Mouse (Mus musculus): ENCODE data around the gene Rasl10a. TPM values are rescaled to one million over a fixed set of nuclear protein-coding genes. Genes with fewer than 3 reads are reported as not detected.

Gene Rasl10a
- polyA plus RNA-seq, 1 experiment from 2014 or later, result 0.25 TPM

- H3K27ac ChIP-seq (replicated peaks), result no peak overlapping the region
- no peak overlapping the region for H3K4me2 ChIP-seq
- H3K4me3 ChIP-seq (replicated peaks), result no peak overlapping the region
- H3K9ac ChIP-seq, result no peak overlapping the region
- H3K9me3 ChIP-seq (replicated peaks), result no peaks in the 10 kb centered on the region
- no peaks in the 10 kb centered on the region for H3K27me3 ChIP-seq
- H3K4me1 ChIP-seq (replicated peaks), result no peaks in the 10 kb centered on the region
- 87% methylated on average over 10 of the region's 10 CpGs for WGBS (ENCODE audit: insufficient replicate concordance)
- no peak for ATAC-seq (ENCODE audit: insufficient read depth)
- H3K36me3 ChIP-seq (replicated peaks), result peaks cover 100% of the 10 kb centered on the region
These were observed 25.2 kb upstream of the Rasl10a start for GRCm38 (mm10) chr11:5032706-5033105.

- 74% methylated on average over 3 of the region's 3 CpGs for WGBS (ENCODE audit: insufficient replicate concordance)
- Histone ChIP-seq H3K9ac (no peak overlapping the region), H3K27ac (replicated peaks) (no peak overlapping the region), H3K27me3 (no peaks in the 10 kb centered on the region), H3K4me3 (replicated peaks) (no peak overlapping the region), H3K9me3 (replicated peaks) (no peaks in the 10 kb centered on the region), H3K36me3 (replicated peaks) (peaks cover 100% of the 10 kb centered on the region), H3K4me1 (replicated peaks) (no peaks in the 10 kb centered on the region), H3K4me2 (no peak overlapping the region)
- ATAC-seq (ENCODE audit: insufficient read depth), result no peak
These were observed 24.8 kb upstream of the Rasl10a start for GRCm38 (mm10) chr11:5033136-5033535.

DNA sequence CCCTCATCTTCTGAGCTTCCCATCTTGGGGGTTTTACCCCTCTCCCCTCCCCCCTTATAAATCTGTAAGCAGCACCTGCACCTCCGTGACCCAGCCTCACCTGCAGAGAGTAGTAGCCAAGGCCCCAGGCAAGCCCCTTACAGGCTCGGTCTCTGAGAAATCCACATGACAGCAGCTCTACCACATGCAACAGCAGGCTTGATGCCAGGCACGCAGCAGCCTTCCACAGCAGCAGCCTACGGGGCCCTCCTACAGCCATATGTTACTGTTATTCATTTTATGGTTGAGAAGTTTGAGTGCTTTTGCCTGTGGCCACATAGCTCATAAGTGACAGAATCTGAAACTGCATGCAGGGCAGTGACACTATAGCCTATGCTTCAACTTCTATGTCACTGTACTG lies 22.5 kb upstream of the Rasl10a start:
- Histone ChIP-seq H3K36me3 (replicated peaks) (peaks cover 100% of the 10 kb centered on the region), H3K9me3 (replicated peaks) (no peaks in the 10 kb centered on the region), H3K9ac (no peak overlapping the region), H3K27me3 (no peaks in the 10 kb centered on the region), H3K4me3 (replicated peaks) (no peak overlapping the region), H3K4me2 (no peak overlapping the region), H3K4me1 (replicated peaks) (no peaks in the 10 kb centered on the region), H3K27ac (replicated peaks) (no peak overlapping the region)
- ATAC-seq (ENCODE audit: insufficient read depth), result no peak
- 84% methylated on average over 4 of the region's 4 CpGs for WGBS (ENCODE audit: insufficient replicate concordance)

DNA sequence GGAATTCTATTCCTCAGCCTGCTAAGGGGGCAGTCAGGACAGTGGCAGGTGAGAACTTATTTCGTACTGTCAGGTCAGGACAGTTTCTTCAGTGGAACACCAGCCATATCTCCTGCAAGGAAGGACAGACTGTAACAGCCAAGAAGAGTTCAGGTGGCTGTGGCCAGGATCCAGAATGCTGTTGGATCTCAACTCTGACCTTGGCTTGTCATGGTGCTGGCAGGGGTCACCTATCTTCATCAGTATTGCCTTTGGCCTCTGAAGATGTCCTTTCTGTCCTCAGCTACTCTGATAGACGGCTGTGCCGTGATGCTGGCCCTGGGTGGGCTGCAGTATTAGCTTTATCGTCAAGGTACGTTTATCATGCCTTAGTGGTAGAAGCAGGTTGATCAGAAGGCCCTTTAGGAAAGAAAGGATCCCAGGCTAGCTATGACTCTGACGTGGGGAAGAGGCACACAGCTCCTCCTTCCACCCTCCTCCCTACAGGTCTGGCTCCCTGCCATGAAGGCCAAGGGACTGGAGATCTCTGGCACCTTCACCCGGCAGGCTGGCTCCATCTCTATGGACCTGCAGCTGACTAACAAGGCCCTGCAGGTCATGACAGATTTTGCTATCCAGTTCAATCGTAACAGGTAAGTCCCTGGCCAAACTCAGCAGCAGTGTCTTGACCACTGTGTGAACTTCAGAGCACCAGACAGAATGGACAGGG lies 20.6 kb upstream of the Rasl10a start:
- no peak overlapping the region for H3K4me2 ChIP-seq

GRCm38 (mm10) chr11:5040585-5040984 lies 17.3 kb upstream of the Rasl10a start:
- WGBS (ENCODE audit: insufficient replicate concordance), result 85% methylated on average over 5 of the region's 5 CpGs
- no peak overlapping the region for H3K4me3 ChIP-seq (replicated peaks)
- no peak overlapping the region for H3K4me2 ChIP-seq
- peaks cover 75% of the 10 kb centered on the region for H3K36me3 ChIP-seq (replicated peaks)
- no peak for ATAC-seq (ENCODE audit: insufficient read depth)
- no peak overlapping the region for H3K9ac ChIP-seq
- H3K9me3 ChIP-seq (replicated peaks), result no peaks in the 10 kb centered on the region
- H3K27me3 ChIP-seq, result no peaks in the 10 kb centered on the region
- H3K27ac ChIP-seq (replicated peaks), result no peak overlapping the region
- H3K4me1 ChIP-seq (replicated peaks), result no peaks in the 10 kb centered on the region

More for the DNA sequence above, 20.6 kb upstream of the Rasl10a start:
- H3K4me3 ChIP-seq (replicated peaks), result no peak overlapping the region
- no peak overlapping the region for H3K9ac ChIP-seq
- ATAC-seq (ENCODE audit: insufficient read depth), result no peak
- H3K4me1 ChIP-seq (replicated peaks), result no peaks in the 10 kb centered on the region
- H3K9me3 ChIP-seq (replicated peaks), result no peaks in the 10 kb centered on the region
- no peak overlapping the region for H3K27ac ChIP-seq (replicated peaks)
- 83% methylated on average over 8 of the region's 8 CpGs for WGBS (ENCODE audit: insufficient replicate concordance)
- no peaks in the 10 kb centered on the region for H3K27me3 ChIP-seq
- H3K36me3 ChIP-seq (replicated peaks), result peaks cover 100% of the 10 kb centered on the region

GRCm38 (mm10) chr11:5041144-5041780 lies 16.7 kb upstream of the Rasl10a start:
- Histone ChIP-seq H3K4me2 (no peak overlapping the region), H3K36me3 (replicated peaks) (peaks cover 68% of the 10 kb centered on the region), H3K4me1 (replicated peaks) (no peaks in the 10 kb centered on the region), H3K27ac (replicated peaks) (no peak overlapping the region), H3K27me3 (no peaks in the 10 kb centered on the region), H3K4me3 (replicated peaks) (no peak overlapping the region), H3K9ac (no peak overlapping the region), H3K9me3 (replicated peaks) (no peaks in the 10 kb centered on the region)
- 81% methylated on average over 18 of the region's 18 CpGs for WGBS (ENCODE audit: insufficient replicate concordance)
- no peak for ATAC-seq (ENCODE audit: insufficient read depth)

- Histone ChIP-seq H3K36me3 (replicated peaks) (peaks cover 53% of the 10 kb centered on the region), H3K27ac (replicated peaks) (no peak overlapping the region), H3K4me2 (no peak overlapping the region), H3K9ac (no peak overlapping the region), H3K4me3 (replicated peaks) (no peak overlapping the region), H3K27me3 (no peaks in the 10 kb centered on the region), H3K4me1 (replicated peaks) (no peaks in the 10 kb centered on the region), H3K9me3 (replicated peaks) (no peaks in the 10 kb centered on the region)
- no peak for ATAC-seq (ENCODE audit: insufficient read depth)
- WGBS (ENCODE audit: insufficient replicate concordance), result 69% methylated on average over 8 of the region's 8 CpGs
These were observed 15.1 kb upstream of the Rasl10a start for GRCm38 (mm10) chr11:5042645-5043381.

DNA sequence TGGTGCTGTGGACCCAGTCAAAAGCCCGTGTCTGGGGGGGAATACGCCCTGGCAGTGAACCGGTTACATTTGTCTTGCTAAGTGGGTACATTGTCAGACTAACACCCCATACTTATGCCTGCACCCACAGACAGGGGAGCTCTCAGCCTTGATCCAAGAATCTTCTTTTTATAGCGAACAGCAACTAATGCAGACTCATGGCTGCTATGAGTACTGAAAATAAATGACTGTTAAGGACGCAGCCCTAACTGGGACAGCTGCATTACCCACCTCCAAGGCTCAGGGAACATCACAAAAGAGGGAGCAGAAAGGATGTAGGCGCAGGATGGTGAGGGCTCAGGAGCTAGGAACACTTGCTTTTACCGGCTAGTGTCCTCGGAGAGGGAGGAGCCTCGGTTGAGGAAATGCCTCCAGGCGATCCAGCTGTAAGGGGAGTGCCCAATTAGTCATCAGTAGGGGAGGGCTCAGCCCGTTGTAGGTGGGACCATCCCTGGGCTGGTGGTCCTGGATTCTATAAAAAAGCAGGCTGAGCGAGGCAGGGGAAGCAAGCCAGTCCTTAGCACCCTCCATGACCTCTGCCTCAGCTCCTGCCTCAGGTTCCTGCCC lies 11.5 kb upstream of the Rasl10a start:
- no peak for ATAC-seq (ENCODE audit: insufficient read depth)
- Histone ChIP-seq H3K4me1 (replicated peaks) (no peaks in the 10 kb centered on the region), H3K36me3 (replicated peaks) (peaks cover 17% of the 10 kb centered on the region), H3K9ac (no peak overlapping the region), H3K9me3 (replicated peaks) (no peaks in the 10 kb centered on the region), H3K4me3 (replicated peaks) (no peak overlapping the region), H3K4me2 (no peak overlapping the region), H3K27me3 (peaks cover 15% of the 10 kb centered on the region), H3K27ac (replicated peaks) (no peak overlapping the region)
- WGBS (ENCODE audit: insufficient replicate concordance), result 44% methylated on average over 12 of the region's 12 CpGs

DNA sequence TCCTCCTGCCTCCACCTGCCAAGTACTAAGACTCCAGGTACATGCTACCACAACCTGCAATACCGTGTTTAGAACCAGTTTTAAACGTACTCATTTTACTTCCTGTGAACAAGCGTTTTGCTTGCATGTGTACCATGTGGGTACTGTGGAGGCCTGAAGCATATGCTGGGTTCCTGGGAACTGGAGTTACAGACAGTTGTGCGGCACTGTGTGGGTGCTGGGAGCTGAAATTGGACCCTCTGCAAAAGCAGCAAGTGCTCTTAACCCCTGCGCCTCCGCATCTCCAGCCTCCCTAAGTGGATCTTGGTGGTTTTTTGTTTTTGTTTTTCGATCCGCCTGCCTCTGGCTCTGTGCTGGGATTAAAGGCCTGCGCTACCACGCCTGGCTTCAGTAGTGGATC lies 6.3 kb upstream of the Rasl10a start:
- H3K27me3 ChIP-seq, result peaks cover 35% of the 10 kb centered on the region
- no peaks in the 10 kb centered on the region; the same call in 1 of the 2 replicates for H3K4me1 ChIP-seq (replicated peaks)
- WGBS (ENCODE audit: insufficient replicate concordance), result 84% methylated on average over 10 of the region's 10 CpGs
- H3K9ac ChIP-seq, result no peak overlapping the region
- H3K36me3 ChIP-seq (replicated peaks), result no peaks in the 10 kb centered on the region
- no peaks in the 10 kb centered on the region for H3K9me3 ChIP-seq (replicated peaks)
- H3K27ac ChIP-seq (replicated peaks), result no peak overlapping the region
- ATAC-seq (ENCODE audit: insufficient read depth), result no peak
- H3K4me3 ChIP-seq (replicated peaks), result no peak overlapping the region
- no peak overlapping the region for H3K4me2 ChIP-seq

GRCm38 (mm10) chr11:5052200-5052854 lies 5.6 kb upstream of the Rasl10a start:
- no peaks in the 10 kb centered on the region for H3K36me3 ChIP-seq (replicated peaks)
- no peaks in the 10 kb centered on the region for H3K9me3 ChIP-seq (replicated peaks)
- H3K4me3 ChIP-seq (replicated peaks), result no peak overlapping the region
- no peaks in the 10 kb centered on the region; the same call in 1 of the 2 replicates for H3K4me1 ChIP-seq (replicated peaks)
- no peak overlapping the region for H3K27ac ChIP-seq (replicated peaks)
- WGBS (ENCODE audit: insufficient replicate concordance), result 53% methylated on average over 10 of the region's 10 CpGs
- no peak for ATAC-seq (ENCODE audit: insufficient read depth)
- no peak overlapping the region for H3K4me2 ChIP-seq
- H3K27me3 ChIP-seq, result peaks cover 42% of the 10 kb centered on the region
- no peak overlapping the region for H3K9ac ChIP-seq

Measured in liver, embryonic 15.5 days (tissue).